Mouse (Mus musculus): ENCODE data around the gene Bak1.

DNA sequence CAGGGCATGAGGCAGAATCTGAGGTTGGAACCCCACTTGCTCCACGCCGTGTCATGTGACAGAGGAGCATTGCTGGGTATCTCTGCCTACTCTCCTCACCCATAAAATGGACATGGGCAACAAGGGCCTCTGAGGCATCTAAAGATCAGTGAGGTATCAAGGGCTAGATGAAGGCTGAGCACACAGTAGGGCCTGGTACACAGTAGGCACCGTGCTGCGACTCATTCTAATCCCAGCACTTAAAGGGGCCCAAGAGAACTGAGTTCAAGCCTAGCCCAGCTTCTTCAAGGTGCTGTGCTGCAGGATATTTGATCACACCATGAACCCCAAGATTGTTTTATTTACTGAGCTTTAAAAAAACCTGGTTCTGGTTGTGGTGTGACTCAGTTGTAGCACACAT, 2.1 kb upstream of the Bak1 start:
- TF ChIP-seq KAT2A (conservative IDR thresholded peaks at IDR 0.05; ENCODE audit: low read depth, low read length) (no peak), BHLHE40 (IDR thresholded peaks at IDR 0.05; ENCODE audit: borderline replicate concordance, low read depth, low read length) (no peak), USF1 (IDR thresholded peaks at IDR 0.05; ENCODE audit: low read depth, low read length) (no peak), RCOR1 (IDR thresholded peaks at IDR 0.05; ENCODE audit: low read depth, low read length) (no peak), MEF2A (IDR thresholded peaks at IDR 0.05; ENCODE audit: extremely low read depth, insufficient replicate concordance, low read depth, low read length, poor library complexity, severe bottlenecking) (no peak), ZC3H11A (IDR thresholded peaks at IDR 0.05; ENCODE audit: low read depth, low read length) (no peak)

All from MEL (cell line).